Comparison of ENCODE assay signal across 24 mouse cellular contexts in the genomic region with DNA sequence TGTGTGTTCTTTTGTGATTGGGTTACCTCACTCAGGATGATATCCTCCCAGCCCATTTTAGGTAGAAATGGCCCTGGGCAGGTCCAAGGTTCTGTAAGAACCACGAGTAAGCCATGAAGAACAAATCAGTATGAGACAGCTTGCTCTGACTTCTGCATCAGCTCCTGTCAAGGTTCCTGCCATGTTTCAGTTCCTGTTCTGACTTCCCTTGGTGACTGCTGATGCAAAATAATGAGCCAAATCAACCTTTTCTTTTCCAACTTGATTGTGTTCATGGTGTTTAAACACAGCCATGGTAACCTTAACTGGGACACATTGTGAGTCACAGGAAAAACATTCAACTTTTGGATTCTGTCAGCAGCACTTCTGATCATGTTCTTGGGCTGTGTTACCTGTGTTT.
DNase-seq lines count a peak whose midpoint lies in the region; ATAC-seq and TF ChIP-seq lines count a peak whose summit lies in the region.
"Had no signal": no experiment of that assay in that cellular context is flagged by ENCODE, and none has a peak within 500 bp of the region (broad histone marks: within the 10 kb centered on the region; RNA-seq: fewer than 3 reads in every experiment).

No protein-coding gene starts in this region.

- DNase-seq in A20 (ENCODE audit: low read depth, low spot score) = peak; percentile 60
- DNase-seq in CH12.LX (ENCODE audit: extremely low read depth) = peak; percentile 70
- DNase-seq in Muller cell, postnatal 12 days (ENCODE audit: inconsistent ontology term) = peak; percentile 49
- no peak for DNase-seq in thymus, adult 18-20 months
- DNase-seq: adrenal gland, adult 2 months; adrenal gland, adult 8-10 months; adrenal gland, postnatal 10 days; adrenal gland, postnatal 14 days; adrenal gland, postnatal 25 days; adrenal gland, postnatal 36 days; B cell, adult 2 months; cerebellum, adult 11 months; cerebellum, adult 11-12 months; cerebellum, adult 18-20 months; cerebellum, adult 2 months; cerebellum, adult 8-10 months; cerebellum, adult 9-10 months; cerebellum, adult 9-11 months had no signal

- TF ChIP-seq POLR2A in CH12.LX (IDR thresholded peaks at IDR 0.05; ENCODE audit: low read depth, low read length) = no peak

- no peak for ATAC-seq in cerebellum, adult (ENCODE audit: insufficient number of reproducible peaks, low FRiP score, low TSS enrichment)
- ATAC-seq in hindbrain, embryonic 16.5 days = no peak
- ATAC-seq: activated CD4-positive, CD25-positive, alpha-beta regulatory T cell, adult 4 months; CD4-positive, CD25-positive, alpha-beta regulatory T cell, adult 4 months; Patski had no signal

- H3K27ac ChIP-seq in CH12.LX (ENCODE audit: insufficient read depth, low read depth) = no peak overlapping the region
- no peak overlapping the region for H3K27ac ChIP-seq in hindbrain, embryonic 16.5 days (ENCODE audit: low read depth, low read length)

- no peak overlapping the region for H3K4me2 ChIP-seq in CH12.LX (ENCODE audit: insufficient read depth, low read depth, poor library complexity, severe bottlenecking)
- H3K4me2 ChIP-seq in hindbrain, embryonic 16.5 days (ENCODE audit: low read length) = no peak overlapping the region

- peak; percentile 66 for TF ChIP-seq EP300 in CH12.LX (IDR thresholded peaks at IDR 0.05; ENCODE audit: low read length)

- H3K9ac ChIP-seq in CH12.LX (ENCODE audit: insufficient read depth, low read depth) = no peak overlapping the region
- no peak overlapping the region for H3K9ac ChIP-seq in hindbrain, embryonic 16.5 days (ENCODE audit: low read depth, low read length)

- no peaks in the 10 kb centered on the region; a peak in 1 of 4 replicates for H3K4me1 ChIP-seq in CH12.LX (ENCODE audit: control insufficient read depth in 1 of 2, insufficient read depth in 2 of 2)
- no peaks in the 10 kb centered on the region for H3K4me1 ChIP-seq in hindbrain, embryonic 16.5 days (ENCODE audit: control insufficient read depth, insufficient read depth, low read depth, low read length)

- no peak for TF ChIP-seq CTCF in CH12.LX (conservative IDR thresholded peaks at IDR 0.05 in 1 of 2, IDR thresholded peaks at IDR 0.05 in 1 of 2; ENCODE audit: low read depth in 2 of 2, low read length in 2 of 2)

- no peaks in the 10 kb centered on the region for H3K79me2 ChIP-seq in CH12.LX (replicated peaks; ENCODE audit: control insufficient read depth, extremely low read depth, insufficient read depth, poor library complexity, severe bottlenecking)

- no peaks in the 10 kb centered on the region for H3K36me3 ChIP-seq in CH12.LX (replicated peaks in 1 of 2; ENCODE audit: control insufficient read depth in 1 of 2, insufficient read depth in 1 of 2, low read length in 1 of 2)
- no peaks in the 10 kb centered on the region for H3K36me3 ChIP-seq in hindbrain, embryonic 16.5 days (ENCODE audit: control insufficient read depth, insufficient read depth, low read length)
- H3K36me3 ChIP-seq: G1E had no signal

- TF ChIP-seq RAD21 in CH12.LX (IDR thresholded peaks at IDR 0.05; ENCODE audit: low read depth, low read length) = no peak

- WGBS in hindbrain, embryonic 16.5 days = 54% methylated on average over 1 of the region's 1 CpGs

- peaks cover 6% of the 10 kb centered on the region for H3K9me3 ChIP-seq in CH12.LX (replicated peaks; ENCODE audit: low read length)
- H3K9me3 ChIP-seq in hindbrain, embryonic 16.5 days (ENCODE audit: control insufficient read depth, low read length) = no peaks in the 10 kb centered on the region

- no peaks in the 10 kb centered on the region for H3K27me3 ChIP-seq in CH12.LX (replicated peaks)
- no peaks in the 10 kb centered on the region for H3K27me3 ChIP-seq in hindbrain, embryonic 16.5 days (replicated peaks; ENCODE audit: control insufficient read depth, insufficient read depth, low read length)
- H3K27me3 ChIP-seq: Patski had no signal

- in situ Hi-C loops in CH12.LX (cut with MboI; ENCODE audit: low pct_ligation_motif_present, low pct_unique_long_range_greater_than_20kb, low sequenced_read_pairs) = no loop called here

- H3K4me3 ChIP-seq in CH12.LX (replicated peaks in 1 of 3; ENCODE audit: low read depth in 2 of 3, low read length in 2 of 3, poor library complexity in 1 of 3) = no peak overlapping the region
- no peak overlapping the region for H3K4me3 ChIP-seq in hindbrain, embryonic 16.5 days (ENCODE audit: low read length)

- dilution Hi-C loops in CH12.LX (cut with MboI; ENCODE audit: extremely low pct_ligation_motif_present, extremely low pct_unique_long_range_greater_than_20kb, low sequenced_read_pairs) = no loop called here

TF ChIP-seq in CH12.LX, 34 proteins besides CTCF, POLR2A, EP300 and RAD21:
- TF ChIP-seq NELFE (IDR thresholded peaks at IDR 0.05; ENCODE audit: low read depth, low read length) (no peak), E2F4 (IDR thresholded peaks at IDR 0.05; ENCODE audit: insufficient replicate concordance, low read depth, low read length) (no peak), IRF4 (IDR thresholded peaks at IDR 0.05; ENCODE audit: low read depth, low read length) (0 out of 2 replicates have a peak, but pooled peaks have one; percentile 32)

Comparison
In these comparisons a context has a peak if more than half of its experiments do, and no peak if none do; other contexts are left out.
1. DNase-seq: peak in A20 (single experiment), CH12.LX (single experiment) and Muller cell, postnatal 12 days (single experiment); none in thymus, adult 18-20 months (0 of 2).